Mouse (Mus musculus): Measurements from ENCODE around the gene Intu.

Intu gene

GRCm38 (mm10) chr3:40531286-40532141, at the start of gene Intu:
Gene Intu (plus strand): TSS chr3:40531286.
- DNase-seq = peak; percentile 49

- DNase-seq = no peak
These were observed 47.8 kb upstream of the Intu start for GRCm38 (mm10) chr3:40483221-40483654.

GRCm38 (mm10) chr3:40487381-40487780, 43.7 kb upstream of the Intu start:
- DNase-seq = no peak

- DNase-seq = no peak
These were observed 39.3 kb upstream of the Intu start for GRCm38 (mm10) chr3:40491742-40492141.

- no peak for DNase-seq
These were observed 32.2 kb upstream of the Intu start for GRCm38 (mm10) chr3:40498898-40499297.

GRCm38 (mm10) chr3:40500157-40500808, 30.8 kb upstream of the Intu start:
- DNase-seq = no peak

GRCm38 (mm10) chr3:40504377-40504776, 26.7 kb upstream of the Intu start:
- DNase-seq = no peak

GRCm38 (mm10) chr3:40505451-40506014, 25.6 kb upstream of the Intu start:
- DNase-seq = no peak

- DNase-seq = no peak
These were observed 22.0 kb upstream of the Intu start for GRCm38 (mm10) chr3:40508927-40509576.

GRCm38 (mm10) chr3:40510567-40510966, 20.5 kb upstream of the Intu start:
- no peak for DNase-seq

GRCm38 (mm10) chr3:40512936-40513829, 17.9 kb upstream of the Intu start:
- DNase-seq = no peak

- no peak for DNase-seq
These were observed 12.8 kb upstream of the Intu start for GRCm38 (mm10) chr3:40518240-40518639.

- DNase-seq = no peak
These were observed 11.5 kb upstream of the Intu start for GRCm38 (mm10) chr3:40519555-40519954.

GRCm38 (mm10) chr3:40520567-40520966, 10.5 kb upstream of the Intu start:
- no peak for DNase-seq

- no peak for DNase-seq
These were observed 8.6 kb upstream of the Intu start for GRCm38 (mm10) chr3:40522446-40522845.

- DNase-seq = no peak
These were observed 8.2 kb upstream of the Intu start for GRCm38 (mm10) chr3:40522846-40523245.

GRCm38 (mm10) chr3:40523371-40523783, 7.7 kb upstream of the Intu start:
- no peak for DNase-seq

- no peak for DNase-seq
These were observed 6.2 kb upstream of the Intu start for GRCm38 (mm10) chr3:40524841-40525240.

GRCm38 (mm10) chr3:40525341-40525740, 5.7 kb upstream of the Intu start:
- DNase-seq = peak; percentile 38

GRCm38 (mm10) chr3:40526095-40526494, 5.0 kb upstream of the Intu start:
- no peak for DNase-seq

GRCm38 (mm10) chr3:40527218-40527617, 3.9 kb upstream of the Intu start:
- DNase-seq = no peak

Measured in kidney, adult 18-20 months (tissue).